Mouse (Mus musculus): Measurements from ENCODE around the gene Hps1.

The Hps1 gene

DNA sequence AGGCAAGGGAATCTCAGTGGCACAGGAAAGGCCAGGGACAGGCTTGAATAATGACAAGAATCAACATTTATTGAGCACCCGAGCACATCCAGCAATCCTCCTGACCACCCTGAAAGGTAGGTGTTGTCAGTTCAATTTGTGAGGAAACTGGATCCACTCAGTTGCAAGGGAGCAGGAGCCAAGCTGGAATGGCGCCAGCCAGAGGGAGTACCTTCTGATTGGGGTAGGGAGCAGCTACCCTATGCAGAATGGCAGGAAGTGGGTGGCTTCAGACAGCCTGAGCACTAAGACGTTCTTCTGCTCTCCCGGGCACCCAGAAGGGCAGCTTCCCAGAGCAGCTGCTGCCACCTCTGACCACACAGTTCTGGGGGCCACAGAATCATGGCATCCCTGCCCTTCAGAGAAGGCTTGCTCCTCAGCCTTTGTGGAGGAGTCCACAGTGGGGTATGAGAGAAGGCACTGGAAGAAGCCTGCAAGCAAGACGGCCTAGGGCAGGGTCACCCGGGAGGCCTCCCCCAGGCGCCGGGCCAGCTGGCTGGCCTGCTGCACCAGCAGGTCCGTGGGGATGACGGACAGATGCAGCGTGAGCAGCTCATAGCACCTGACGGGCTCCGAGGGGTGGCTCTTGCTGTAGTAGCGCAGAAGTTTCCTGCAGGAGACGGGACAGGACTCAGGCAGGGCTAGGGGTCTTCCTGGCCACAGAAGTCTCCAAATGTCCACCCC is 24.5 kb downstream of the Hps1 start:
- peak; percentile 48 for DNase-seq (ENCODE audit: low read depth)

DNA sequence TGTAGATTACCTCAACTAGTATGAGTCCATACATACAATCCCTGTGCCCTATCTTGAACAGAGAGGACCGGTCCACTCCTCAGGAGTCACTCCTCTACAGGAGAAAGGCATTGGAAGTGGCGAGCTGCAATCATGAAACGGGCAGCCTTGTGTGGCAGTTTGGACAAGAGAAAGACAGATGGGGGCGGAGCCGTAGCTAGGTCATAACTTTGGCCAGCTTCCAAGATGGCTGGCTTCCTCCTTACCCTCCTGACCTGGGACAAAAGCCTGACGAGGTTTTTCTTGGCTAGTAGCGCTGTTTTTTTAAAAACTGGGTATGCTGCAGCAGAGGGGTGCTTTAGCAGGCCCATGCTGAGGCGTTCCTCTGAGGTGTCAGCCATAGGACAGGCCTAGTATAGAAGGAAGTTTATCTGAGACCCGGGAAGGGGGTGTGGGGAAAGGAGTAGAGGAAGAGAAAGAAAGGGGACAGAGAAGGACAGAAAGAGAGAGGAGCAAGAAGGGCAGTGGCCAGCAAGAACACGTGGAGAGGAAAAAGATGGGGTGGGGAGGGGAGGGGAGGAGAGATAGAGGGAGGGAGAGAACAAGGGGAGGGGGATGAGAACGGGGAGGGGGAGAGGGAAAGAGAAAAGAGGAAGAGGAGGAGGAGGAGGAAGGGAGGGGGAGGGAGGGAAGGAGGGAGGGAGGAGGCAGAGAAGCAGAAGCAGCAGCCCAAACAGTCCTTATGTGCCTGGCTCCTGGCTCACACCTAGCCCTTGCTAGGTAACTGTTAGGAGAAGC is 26.4 kb downstream of the Hps1 start:
- DNase-seq (ENCODE audit: low read depth), result peak; percentile 94

DNA sequence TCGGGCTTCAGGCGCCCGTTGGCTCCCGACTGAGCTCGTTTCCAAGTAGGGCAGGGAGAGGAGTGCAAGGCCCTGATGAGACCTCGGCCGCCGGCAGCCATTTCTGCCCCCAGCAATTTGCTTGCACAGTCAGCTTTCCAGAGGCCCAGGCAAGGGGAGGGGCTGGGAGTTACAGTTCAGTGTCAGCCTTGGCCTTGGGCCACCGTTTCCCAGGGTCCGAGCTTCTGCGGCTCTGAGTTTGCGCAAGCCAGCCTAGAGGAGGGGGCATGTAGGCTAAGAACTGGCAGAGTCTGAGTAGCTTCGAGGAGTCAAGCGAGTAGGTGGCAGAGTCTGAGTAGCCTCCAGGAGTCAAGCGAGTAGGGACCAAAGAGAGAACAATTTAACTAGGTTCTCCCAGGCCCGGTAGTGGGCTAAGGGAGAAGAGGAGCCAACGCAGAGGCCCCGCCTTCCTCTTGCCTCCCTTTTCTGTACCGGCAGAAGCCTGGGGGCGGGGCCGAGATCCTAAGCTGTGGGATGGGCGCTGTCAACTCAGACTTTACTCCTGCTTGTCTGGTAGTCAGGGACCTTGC is 27.3 kb downstream of the Hps1 start, which contains the start of gene Pyroxd2:
Gene Pyroxd2, minus strand, starts transcription at position 413 of the 569 bp plus-strand sequence.
- DNase-seq (ENCODE audit: low read depth), result peak; percentile 95

DNA sequence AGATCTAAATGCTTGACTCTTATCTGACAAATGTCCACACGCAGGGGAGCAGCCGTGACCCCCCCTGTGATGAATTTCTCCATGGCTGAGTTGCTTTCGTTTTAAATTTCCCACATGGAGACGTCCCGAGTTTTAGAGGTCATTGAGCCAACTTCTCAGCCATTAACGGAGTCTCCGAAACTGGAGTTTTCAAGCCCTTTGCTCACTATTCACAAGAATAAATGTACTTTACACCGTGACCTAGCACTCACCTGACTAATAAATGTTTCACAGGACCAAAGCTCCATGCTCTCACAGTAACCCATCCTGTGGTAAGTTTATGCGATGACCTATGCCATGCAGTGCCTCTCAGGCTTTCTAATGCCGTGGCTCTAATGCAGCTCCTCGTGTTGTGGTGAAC is 29.6 kb downstream of the Hps1 start:
- DNase-seq (ENCODE audit: low read depth), result no peak

DNA sequence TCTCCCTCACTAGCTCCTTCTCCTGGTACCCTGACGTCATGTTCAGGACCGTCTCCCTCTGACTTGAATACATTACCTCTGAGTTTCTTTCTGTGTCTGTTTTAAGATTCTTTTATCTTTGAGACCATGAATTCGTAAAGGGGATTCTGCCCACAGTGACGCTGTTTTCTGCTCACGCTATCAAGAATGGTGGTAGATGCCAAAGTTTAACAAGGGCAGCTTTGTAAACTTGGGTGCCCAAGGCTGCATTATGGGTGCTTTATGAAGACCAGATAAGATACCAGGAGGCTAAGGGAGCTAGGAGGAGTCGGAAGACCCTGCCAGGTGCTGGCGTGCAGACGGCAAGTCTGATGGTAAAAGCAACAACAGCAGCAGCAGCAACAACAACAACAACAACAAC is 33.1 kb downstream of the Hps1 start:
- no peak for DNase-seq (ENCODE audit: low read depth)

DNA sequence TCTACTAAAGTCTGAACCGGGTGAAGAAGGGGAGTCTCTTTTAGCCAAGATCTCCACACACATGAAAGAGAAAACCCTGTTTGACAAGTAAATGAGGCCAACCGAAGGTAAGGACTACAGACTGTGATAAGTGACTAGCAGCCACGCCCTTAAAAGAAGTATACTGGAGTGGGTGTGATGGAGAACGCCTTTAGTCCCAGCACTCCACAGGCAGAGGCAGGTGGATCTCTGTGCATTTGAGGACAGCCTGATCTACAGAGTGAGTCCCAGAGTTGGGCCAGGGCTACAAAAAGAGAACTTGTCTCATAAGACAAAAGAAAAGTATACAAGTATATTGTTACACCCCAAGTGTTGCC is 33.9 kb downstream of the Hps1 start:
- DNase-seq (ENCODE audit: low read depth), result no peak

DNA sequence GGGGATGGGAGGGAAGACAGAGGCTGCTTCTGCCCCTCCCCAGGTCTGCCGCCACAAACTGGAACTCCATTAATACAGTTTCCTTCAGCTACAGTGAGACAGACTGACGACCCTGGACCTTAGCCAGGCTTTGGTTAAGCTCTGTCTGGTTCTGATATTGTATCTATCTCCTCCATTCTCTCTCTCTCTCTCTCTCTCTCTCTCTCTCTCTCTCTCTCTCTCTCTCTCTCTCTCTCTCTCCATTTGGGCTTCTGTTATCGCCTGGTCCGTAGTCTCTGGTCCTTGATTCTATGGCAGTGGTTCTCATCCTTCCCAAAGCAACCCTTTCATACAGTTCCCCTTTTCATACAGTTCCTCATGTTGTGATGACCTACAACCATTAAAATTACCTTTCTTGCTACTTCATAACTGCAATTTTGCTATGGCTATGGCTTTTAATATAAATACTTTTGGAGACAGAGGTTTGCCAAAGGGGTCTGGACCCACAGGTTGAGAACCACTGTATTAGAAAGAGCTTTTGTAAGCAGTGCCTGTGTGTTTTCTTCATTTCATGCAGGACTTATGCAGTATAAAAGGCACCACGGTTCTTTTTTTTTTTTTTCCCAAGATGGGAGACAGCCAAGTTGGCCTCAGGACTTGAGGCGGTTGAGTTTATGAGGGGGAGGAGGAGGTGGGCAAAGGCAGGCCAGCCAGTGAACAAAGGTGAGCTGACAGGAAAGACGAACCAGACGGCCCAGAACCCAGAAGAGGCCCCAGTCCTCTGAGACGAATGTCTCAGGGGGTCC is 34.5 kb downstream of the Hps1 start:
- DNase-seq (ENCODE audit: low read depth), result no peak

DNA sequence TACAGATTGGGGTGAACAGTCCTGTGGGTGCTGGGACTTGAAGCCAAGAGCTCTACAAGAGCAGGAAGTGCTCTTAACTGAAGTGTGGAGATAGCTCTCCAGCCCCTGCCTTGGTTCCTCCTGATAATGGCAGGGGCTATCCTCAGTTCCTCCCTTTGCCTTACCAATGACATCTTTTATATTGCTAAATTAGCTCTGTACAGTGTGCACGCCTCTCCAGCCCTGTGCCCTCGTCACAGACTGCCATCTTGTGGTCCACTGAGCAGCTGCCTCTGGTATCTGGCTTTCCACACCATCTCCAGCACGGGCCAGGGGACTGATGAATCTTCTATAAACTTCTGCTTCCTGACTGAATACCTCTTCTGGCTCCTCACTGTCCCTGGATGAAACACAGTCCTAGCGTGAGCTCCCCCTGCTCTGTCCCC is 35.6 kb downstream of the Hps1 start:
- peak; percentile 83 for DNase-seq (ENCODE audit: low read depth)

DNA sequence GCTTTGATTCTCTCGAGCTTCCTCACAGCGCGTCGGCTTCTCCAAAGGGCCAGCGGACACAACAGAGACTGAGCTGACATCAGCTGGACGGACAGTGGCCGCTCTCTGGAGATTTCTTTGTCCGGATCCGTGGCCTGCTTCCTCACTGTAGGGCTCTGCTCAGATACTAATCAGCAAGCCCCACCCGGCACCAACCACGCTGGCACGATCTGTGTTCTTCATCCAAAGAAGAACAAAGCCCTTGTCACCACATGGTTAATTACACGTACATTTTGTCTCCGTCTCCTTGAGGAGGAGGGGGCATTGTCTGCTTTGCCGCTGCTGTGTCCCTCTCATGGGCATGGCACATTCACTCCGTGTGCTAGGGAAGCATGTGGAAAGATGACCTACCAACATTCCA is 36.5 kb downstream of the Hps1 start:
- no peak for DNase-seq (ENCODE audit: low read depth)

DNA sequence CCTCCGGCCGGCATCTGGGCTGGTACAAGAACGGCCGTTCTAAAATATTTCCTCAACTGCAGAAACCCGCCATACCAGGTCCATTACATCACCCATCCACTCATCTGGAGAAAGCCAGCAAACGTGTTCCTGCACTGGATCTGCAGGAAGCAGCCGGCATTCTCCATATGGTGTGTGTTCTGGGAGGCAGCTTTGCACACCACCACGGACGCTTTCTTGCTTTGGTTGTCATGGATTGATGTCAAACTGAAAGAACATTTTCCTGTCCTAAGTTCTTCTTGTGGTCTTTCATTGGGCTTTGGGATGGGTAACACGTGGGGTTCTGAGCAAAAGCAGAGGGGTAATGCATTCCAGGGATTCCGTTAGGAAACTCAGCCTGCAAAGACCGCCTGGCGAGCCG is 37.9 kb downstream of the Hps1 start:
- no peak for DNase-seq (ENCODE audit: low read depth)

DNA sequence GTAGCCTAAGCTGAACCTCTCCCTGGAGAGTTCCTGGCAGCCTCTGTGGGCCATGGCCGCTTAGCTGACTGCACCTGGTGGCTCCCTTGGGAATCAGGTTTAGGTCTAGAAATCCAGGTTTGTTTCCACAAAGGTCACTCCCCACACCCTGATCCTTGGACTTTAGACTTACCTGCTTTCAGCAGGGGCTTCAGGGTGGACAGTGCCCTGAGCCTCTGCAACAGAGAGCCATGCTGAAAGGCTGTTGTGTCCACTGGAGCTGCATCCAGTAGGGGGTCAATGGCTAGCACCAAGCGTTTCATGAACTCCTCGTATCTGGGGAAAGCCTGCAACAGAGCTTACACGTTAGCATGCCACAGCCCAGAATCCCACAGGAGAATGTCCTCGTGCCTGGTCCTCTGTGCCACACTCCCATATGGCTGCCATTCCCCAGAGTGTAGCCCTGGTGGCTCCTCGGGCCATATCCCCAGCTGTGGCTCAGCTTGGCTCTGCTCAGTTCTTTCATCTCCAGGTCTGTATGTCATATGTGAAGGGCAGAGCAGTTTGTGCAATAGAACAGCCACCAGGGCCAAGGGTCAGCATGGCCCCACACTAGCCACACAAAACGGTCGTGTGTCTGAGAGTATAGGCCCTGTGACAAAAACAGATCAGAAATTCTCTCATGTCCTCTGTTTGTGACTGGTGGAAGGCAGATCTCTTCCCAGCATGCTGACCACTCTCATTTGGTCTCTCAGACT is 39.4 kb downstream of the Hps1 start:
- no peak for DNase-seq (ENCODE audit: low read depth)

DNA sequence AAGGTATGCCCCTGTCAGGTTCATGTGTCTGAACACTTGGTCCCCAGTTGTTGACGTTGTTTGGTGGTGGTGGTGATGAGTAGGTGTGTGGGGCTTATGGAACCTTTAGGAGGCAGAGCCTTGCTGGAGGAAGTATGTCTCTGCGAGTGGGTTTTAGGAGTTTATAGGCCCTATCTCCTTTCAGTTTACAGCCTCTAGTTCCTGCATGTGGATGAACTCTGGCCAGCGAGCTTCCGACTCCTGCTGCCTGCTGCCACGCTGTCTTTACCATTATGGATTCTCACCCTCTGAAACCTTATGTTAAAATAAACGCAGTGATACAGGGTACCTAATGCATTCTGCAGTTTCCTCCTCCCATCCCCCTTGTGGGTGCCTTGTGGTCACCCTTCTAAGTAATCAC is 40.0 kb downstream of the Hps1 start:
- no peak for DNase-seq (ENCODE audit: low read depth)

DNA sequence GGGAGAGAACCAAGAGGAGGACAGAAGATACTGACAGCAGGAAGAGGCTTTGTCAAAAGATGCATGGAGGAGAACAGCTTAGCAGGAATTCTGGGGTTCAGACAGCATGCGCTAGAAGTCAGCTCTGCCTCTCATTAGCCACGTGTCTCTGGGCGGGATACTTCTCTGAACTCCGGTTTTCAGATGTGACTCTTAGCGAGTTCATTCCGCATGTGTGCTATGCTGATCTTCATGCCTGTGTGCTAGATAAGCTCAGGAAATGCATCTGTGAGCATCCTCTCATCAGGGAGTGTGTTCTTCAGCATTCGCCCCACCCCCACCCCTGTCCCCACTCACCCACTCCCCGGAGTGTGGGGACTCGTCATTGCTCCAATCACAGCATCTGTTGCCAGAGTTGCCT is 42.0 kb downstream of the Hps1 start:
- DNase-seq (ENCODE audit: low read depth), result no peak

DNA sequence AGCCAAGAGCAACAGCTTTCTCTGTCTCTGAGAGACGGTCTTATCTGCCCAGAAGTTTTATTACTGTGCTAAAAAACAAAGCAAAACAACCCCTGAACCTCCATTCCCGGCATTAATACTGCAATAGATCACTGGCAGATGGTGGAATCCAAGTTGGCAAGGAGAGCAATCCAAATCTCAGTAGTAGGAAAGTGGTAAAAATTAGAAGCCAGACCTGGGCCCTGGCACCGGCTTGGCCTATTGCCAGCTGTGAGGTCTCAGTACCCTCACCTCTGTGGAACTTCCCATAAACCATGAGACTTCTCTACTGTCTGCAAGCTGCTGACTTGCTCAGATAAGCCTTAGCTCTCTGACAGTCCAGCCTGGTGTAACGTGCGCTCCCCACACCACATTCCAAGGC is 44.8 kb downstream of the Hps1 start:
- no peak for DNase-seq (ENCODE audit: low read depth)

DNA sequence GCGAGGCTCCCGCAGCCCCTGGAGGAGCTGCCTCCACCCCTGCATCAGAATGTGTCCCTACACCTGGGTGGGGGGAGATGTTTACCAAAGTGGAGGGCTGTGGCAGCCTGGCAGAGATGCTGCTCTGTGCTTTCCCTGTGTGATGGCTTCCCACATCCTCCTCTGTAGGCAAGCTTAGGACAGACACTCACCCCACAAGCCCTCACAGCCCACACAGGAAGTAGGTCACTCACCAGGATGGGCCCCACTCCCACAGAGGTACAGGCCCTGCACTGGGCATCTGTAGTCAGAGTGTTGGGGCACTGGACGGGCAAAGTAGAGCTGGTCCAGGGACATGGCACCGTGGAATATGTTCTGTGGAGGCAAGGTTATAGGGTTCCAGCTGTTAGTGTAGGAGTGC is 52.4 kb downstream of the Hps1 start:
- no peak for DNase-seq (ENCODE audit: low read depth)

DNA sequence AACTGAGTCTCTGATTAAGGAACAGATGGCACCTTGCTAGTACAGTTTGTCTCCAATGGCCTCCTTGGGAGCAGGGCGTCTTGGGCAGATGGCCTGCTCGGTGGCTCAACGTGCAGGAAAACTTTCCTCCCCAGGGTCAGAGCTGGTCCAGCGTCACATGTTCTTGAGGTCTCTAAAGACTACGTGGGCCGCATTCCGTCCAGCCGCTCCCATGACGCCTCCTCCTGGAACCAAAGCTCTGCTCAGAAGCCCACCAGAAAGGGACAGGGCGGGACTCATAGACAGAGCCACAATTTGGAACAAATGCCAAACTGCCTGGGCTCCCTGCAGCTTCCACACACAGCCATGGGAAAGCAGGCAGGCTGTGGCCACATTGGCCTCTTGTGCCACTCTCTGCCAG is 53.0 kb downstream of the Hps1 start:
- no peak for DNase-seq (ENCODE audit: low read depth)

DNA sequence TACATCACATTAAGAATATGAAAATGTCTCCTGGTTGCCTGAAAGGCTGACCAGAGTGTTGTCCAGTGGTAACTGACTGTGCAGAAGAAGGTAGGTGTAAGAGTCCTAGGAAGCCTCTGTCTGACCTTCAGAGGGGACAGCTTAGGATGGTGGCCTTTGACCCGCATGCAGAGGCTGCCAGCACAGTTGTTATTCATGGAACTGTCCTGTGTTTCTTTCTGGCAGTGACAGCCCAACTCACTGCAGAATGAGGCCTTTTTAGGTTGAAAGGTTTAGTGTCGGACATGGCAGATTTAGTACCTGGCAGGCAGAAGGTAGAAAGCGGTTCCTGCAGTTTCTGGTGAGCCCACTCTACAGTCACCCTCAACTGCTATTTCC is 53.8 kb downstream of the Hps1 start:
- no peak for DNase-seq (ENCODE audit: low read depth)

DNA sequence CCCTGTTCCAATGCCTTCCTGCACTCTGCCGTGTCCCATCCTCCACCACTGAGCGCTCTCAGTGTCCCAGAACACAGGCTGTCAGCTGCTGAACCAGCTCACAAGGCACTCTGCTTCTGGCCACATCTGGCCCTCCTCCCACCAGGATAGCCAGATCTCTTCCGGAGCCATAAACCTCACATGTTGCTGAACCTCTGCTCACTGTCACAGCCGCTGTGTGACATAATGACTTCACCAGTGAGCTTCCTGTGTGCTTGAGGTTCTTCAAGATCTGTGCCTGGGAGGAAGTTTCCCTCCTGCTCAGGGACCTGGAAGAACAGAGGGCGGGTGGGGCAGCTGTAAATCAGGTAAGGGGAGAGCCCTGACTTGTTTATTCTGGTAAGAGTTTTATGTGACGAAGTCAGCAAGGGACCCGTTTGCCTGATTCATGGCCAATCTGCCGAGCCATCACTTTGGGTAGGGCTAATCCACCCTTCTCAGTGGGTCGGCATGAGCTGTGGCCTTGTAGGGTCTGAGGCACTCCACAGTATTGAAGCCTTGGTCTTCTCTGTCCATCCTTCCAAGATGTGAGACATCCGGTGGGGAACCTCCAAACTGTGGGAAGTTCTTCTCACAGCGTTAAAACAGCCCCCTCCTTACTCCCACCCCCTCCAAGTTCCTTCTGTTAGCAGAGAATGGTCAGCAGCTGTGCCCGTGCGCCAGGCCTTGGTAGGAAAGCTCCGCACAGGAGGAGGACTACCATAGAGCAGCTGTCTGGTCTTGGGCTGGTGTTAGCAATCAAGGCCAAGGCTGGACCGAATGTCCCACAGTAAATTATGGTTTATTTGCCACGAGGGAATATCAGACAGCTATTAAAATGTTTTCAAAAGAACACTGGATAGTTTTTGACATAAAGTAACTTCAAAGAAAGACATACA is 54.5 kb downstream of the Hps1 start:
- DNase-seq (ENCODE audit: low read depth), result no peak

DNA sequence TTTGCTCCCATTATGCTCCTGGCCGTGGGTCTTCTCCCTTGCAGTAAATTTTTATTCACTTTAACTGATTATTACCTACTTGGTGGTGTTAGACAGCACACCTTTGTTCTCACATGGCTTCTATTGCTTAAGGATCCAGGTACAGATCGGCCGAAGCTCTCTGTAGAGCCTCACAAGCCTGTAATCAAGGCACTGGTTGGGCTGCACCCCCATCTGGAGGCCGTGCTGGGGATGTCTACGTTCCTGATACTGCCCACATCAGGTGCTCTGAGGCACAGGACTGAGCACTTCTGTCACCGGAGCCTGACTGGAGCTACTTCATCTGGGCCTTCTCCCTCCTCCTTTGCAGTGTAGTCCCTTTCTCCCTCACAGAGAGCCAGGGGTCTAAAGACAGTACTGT is 56.5 kb downstream of the Hps1 start:
- peak; percentile 24 for DNase-seq (ENCODE audit: low read depth)

DNA sequence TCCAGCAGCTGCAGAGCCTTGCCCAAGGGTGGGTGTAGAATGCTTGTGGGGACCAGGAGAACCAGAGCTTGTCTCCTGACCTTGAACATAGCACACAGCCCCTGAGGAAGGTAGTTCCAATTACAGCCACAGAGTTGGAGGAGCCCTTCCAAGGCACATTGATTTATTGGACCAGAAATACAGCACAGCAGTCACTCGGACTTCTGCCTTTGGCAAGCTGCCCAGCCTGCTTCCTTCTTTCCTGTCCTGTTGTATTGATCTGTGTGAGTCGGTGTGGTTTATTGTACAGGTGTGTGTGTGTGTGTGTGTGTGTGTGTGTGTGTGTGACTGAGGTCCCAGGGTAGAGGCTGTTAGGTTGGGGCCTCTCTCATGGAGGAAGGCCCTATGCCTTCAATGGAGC is 57.3 kb downstream of the Hps1 start:
- peak; percentile 24 for DNase-seq (ENCODE audit: low read depth)

DNA sequence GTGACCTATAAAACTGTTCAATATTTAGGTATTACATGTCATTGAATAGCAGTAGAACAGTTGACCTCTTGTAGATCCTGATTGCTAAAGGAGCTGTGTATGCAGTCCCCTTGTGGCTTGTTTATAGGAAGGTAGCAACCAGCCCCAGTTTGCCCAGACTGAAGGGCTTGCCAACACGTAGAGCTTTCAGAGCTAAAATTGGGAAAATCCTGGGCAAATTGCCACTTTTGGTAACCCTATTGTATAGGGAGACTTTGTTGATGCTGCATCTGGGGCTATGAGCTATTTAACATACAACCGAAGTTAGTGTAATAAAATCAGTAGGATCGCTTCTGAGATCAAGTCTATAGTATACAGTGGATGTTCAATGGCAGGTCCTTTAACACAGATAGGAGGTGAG is 61.7 kb downstream of the Hps1 start:
- peak; percentile 36 for DNase-seq (ENCODE audit: low read depth)
